In genomic region chr10:97047996-97048395, GRCm38 (mm10) we compare ENCODE assay signal across 18 mouse cellular contexts.
"Had no signal": no experiment of that assay in that cellular context is flagged by ENCODE, and none has a peak within 500 bp of the region (broad histone marks: within the 10 kb centered on the region; RNA-seq: fewer than 3 reads in every experiment).

No protein-coding gene starts in this region.

- H3K27ac ChIP-seq: midbrain, embryonic 10.5 days; midbrain, embryonic 12.5 days; neural tube, embryonic 13.5 days; neural tube, embryonic 15.5 days had no signal

- H3K4me3 ChIP-seq: midbrain, embryonic 10.5 days; midbrain, embryonic 12.5 days; myocyte; neural tube, embryonic 13.5 days; neural tube, embryonic 15.5 days had no signal

- DNase-seq: lung, adult 18-20 months; lung, embryonic 14.5 days; lung, postnatal 10 days; lung, postnatal 4 days; midbrain, embryonic 14.5 days; retina, postnatal 1 day; right cerebral cortex, adult 18-20 months; right cerebral cortex, postnatal 25 days; right cerebral cortex, postnatal 4 days; spleen, adult 18-20 months; thymus, adult 18-20 months; thymus, postnatal 14 days; thymus, postnatal 36 days had no signal
